Mouse (Mus musculus): ENCODE results near the gene Sfmbt2.

GRCm38 (mm10) chr2:10371899-10372298 lies 1.6 kb downstream of the Sfmbt2 start:
- TF ChIP-seq CTCF (conservative IDR thresholded peaks at IDR 0.05; ENCODE audit: low read length) (no peak), POU5F1 (IDR thresholded peaks at IDR 0.05; ENCODE audit: borderline replicate concordance, low read length) (no peak), NANOG (IDR thresholded peaks at IDR 0.05; ENCODE audit: borderline replicate concordance, low read length) (no peak)
